Mouse (Mus musculus): Measurements from ENCODE around the gene Mmaa.

Gene Mmaa

GRCm38 (mm10) chr8:79294610-79295275 is at the start of gene Mmaa:
Gene Mmaa (minus strand): TSS chr8:79294937.
- in situ Hi-C loops (cut with MboI, MseI), result no loop called here

GRCm38 (mm10) chr8:79341236-79341635 is 46.5 kb upstream of the Mmaa start:
- in situ Hi-C loops (cut with MboI, MseI), result no loop called here

- in situ Hi-C loops (cut with MboI, MseI), result no loop called here
Observed at GRCm38 (mm10) chr8:79339555-79339954, 44.8 kb upstream of the Mmaa start.

GRCm38 (mm10) chr8:79338619-79339018 is 43.9 kb upstream of the Mmaa start:
- in situ Hi-C loops (cut with MboI, MseI), result no loop called here

- in situ Hi-C loops (cut with MboI, MseI), result no loop called here
Observed at GRCm38 (mm10) chr8:79332109-79332900, 37.6 kb upstream of the Mmaa start.

GRCm38 (mm10) chr8:79331571-79331970 is 36.8 kb upstream of the Mmaa start:
- in situ Hi-C loops (cut with MboI, MseI), result no loop called here

GRCm38 (mm10) chr8:79331017-79331416 is 36.3 kb upstream of the Mmaa start:
- in situ Hi-C loops (cut with MboI, MseI), result no loop called here

GRCm38 (mm10) chr8:79329735-79330134 is 35.0 kb upstream of the Mmaa start:
- in situ Hi-C loops (cut with MboI, MseI), result no loop called here

GRCm38 (mm10) chr8:79329182-79329581 is 34.4 kb upstream of the Mmaa start:
- in situ Hi-C loops (cut with MboI, MseI), result no loop called here

GRCm38 (mm10) chr8:79325510-79325909 is 30.8 kb upstream of the Mmaa start:
- in situ Hi-C loops (cut with MboI, MseI), result no loop called here

- in situ Hi-C loops (cut with MboI, MseI), result no loop called here
Observed at GRCm38 (mm10) chr8:79324928-79325327, 30.2 kb upstream of the Mmaa start.

GRCm38 (mm10) chr8:79324036-79324435 is 29.3 kb upstream of the Mmaa start:
- in situ Hi-C loops (cut with MboI, MseI), result no loop called here

GRCm38 (mm10) chr8:79323121-79323520 is 28.4 kb upstream of the Mmaa start:
- in situ Hi-C loops (cut with MboI, MseI), result no loop called here

GRCm38 (mm10) chr8:79310801-79311200 is 16.1 kb upstream of the Mmaa start:
- in situ Hi-C loops (cut with MboI, MseI), result no loop called here

- in situ Hi-C loops (cut with MboI, MseI), result no loop called here
Observed at GRCm38 (mm10) chr8:79305941-79306340, 11.2 kb upstream of the Mmaa start.

GRCm38 (mm10) chr8:79301548-79301947 is 6.8 kb upstream of the Mmaa start:
- in situ Hi-C loops (cut with MboI, MseI), result no loop called here

- in situ Hi-C loops (cut with MboI, MseI), result no loop called here
Observed at GRCm38 (mm10) chr8:79299704-79300103, 5.0 kb upstream of the Mmaa start.

- in situ Hi-C loops (cut with MboI, MseI), result no loop called here
Observed at GRCm38 (mm10) chr8:79297763-79298162, 3.0 kb upstream of the Mmaa start.

- in situ Hi-C loops (cut with MboI, MseI), result no loop called here
Observed at GRCm38 (mm10) chr8:79295276-79296105, 754 bp upstream of the Mmaa start.

- in situ Hi-C loops (cut with MboI, MseI), result no loop called here
Observed at GRCm38 (mm10) chr8:79293841-79294240, 896 bp downstream of the Mmaa start.

GRCm38 (mm10) chr8:79292712-79293264 is 1.9 kb downstream of the Mmaa start:
- in situ Hi-C loops (cut with MboI, MseI), result no loop called here

GRCm38 (mm10) chr8:79289592-79289991 is 5.1 kb downstream of the Mmaa start:
- in situ Hi-C loops (cut with MboI, MseI), result no loop called here
